Mouse (Mus musculus) embryonic facial prominence, embryonic 12.5 days (tissue): ENCODE results near the gene Fsd1. TPM values are rescaled to one million over a fixed set of nuclear protein-coding genes. Genes with fewer than 3 reads are reported as not detected.

Experiments
- ATAC-seq: fragments of 200-750 bp; cut with Nextera tagmentation; 2 replicates; pipeline ENCODE4 v1.8.0; 2017; ENCODE audit not compliant: insufficient number of reproducible peaks, insufficient read depth, low FRiP score, low TSS enrichment
- H3K27ac ChIP-seq: fragments of 300-500 bp; sonication (generic); 2 replicates; pipeline ENCODE4 v1.5.1; 2016; ENCODE audit warnings: mild to moderate bottlenecking
- H3K27me3 ChIP-seq: fragments of 300-500 bp; sonication (generic); 2 replicates; pipeline ENCODE4 v1.6.1; 2016; ENCODE audit warnings: mild to moderate bottlenecking, moderate library complexity
- H3K36me3 ChIP-seq: fragments of 300-500 bp; sonication (generic); 2 replicates; pipeline ENCODE4 v1.6.1; 2016; ENCODE audit warnings: mild to moderate bottlenecking
- H3K4me1 ChIP-seq: fragments of 300-500 bp; sonication (generic); 2 replicates; pipeline ENCODE4 v1.6.1; 2016
- H3K4me2 ChIP-seq: fragments of 300-500 bp; sonication (generic); replicated peaks from 2 replicates; pipeline ENCODE4 v1.6.1; 2016; ENCODE audit warnings: mild to moderate bottlenecking, moderate library complexity
- H3K4me3 ChIP-seq: fragments of 300-500 bp; sonication (generic); 2 replicates; pipeline ENCODE4 v1.5.1; 2016; ENCODE audit warnings: mild to moderate bottlenecking
- H3K9ac ChIP-seq: fragments of 300-500 bp; sonication (generic); 2 replicates; pipeline ENCODE4 v1.6.1; 2016; ENCODE audit warnings: mild to moderate bottlenecking, moderate library complexity
- H3K9me3 ChIP-seq: fragments of 300-500 bp; sonication (generic); 2 replicates; pipeline ENCODE4 v1.6.1; 2016; ENCODE audit warnings: mild to moderate bottlenecking, moderate library complexity
- WGBS: fragments of 180-500 bp; shearing (Covaris S2); methylation state at CpG from one replicate; pipeline ENCODE4 v1.1.7; 2016; 5-methylcytosine and 5-hydroxymethylcytosine counted together
- polyA plus RNA-seq: library from polyadenylated mRNA; unstranded; fragments of >200 nt; fragmentation: Nextera tagmentation; extraction: Ambion mirVana; gene quantifications from 2 replicates; pipeline ENCODE4 v1.2.1, GENCODE M21; 2016

Gene Fsd1
- polyA plus RNA-seq, 1 experiment from 2014 or later = 52.0 TPM

- H3K27me3 ChIP-seq = peaks cover 21% of the 10 kb centered on the region
- peak; percentile 28; the same call in 1 of the 2 replicates for ATAC-seq
- H3K4me3 ChIP-seq = peak overlapping the region; percentile 21
- no peak overlapping the region for H3K9ac ChIP-seq
- peaks cover 5% of the 10 kb centered on the region; the same call in 1 of the 2 replicates for H3K4me1 ChIP-seq
- H3K9me3 ChIP-seq = 0 out of 2 replicates have a peak, but pooled peaks cover 2% of the 10 kb centered on the region
- WGBS = 7% methylated on average over 30 of the region's 30 CpGs
- H3K27ac ChIP-seq = no peak overlapping the region
- H3K36me3 ChIP-seq = peaks cover 15% of the 10 kb centered on the region; the same call in 1 of the 2 replicates
- peak overlapping the region; percentile 31 for H3K4me2 ChIP-seq
These were observed 13.6 kb downstream of the Fsd1 start for GRCm38 (mm10) chr17:55999794-56000499.

DNA sequence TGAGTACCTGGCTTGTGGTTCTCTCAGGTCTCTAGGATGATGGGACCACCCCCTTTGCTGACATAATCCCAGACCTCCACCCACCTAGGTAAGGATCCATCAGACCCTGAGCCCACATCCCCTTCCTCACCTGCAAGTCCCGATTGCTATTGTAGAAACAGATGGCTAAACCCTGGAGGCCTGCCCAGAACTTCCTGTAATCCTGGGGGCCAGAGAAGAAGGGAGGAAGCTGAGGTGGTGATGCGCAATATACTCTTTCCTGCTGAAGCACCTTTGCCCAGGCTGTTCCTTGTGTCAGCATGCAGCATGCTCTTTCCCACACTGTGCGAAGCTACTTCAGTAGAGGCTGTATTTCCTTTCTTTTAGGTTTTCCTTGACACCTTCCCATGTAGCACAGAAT is 16.7 kb downstream of the Fsd1 start:
- H3K36me3 ChIP-seq = no peaks in the 10 kb centered on the region
- no peak overlapping the region for H3K4me2 ChIP-seq
- H3K9ac ChIP-seq = no peak overlapping the region
- no peak overlapping the region for H3K4me3 ChIP-seq
- H3K27ac ChIP-seq = no peak overlapping the region
- peaks cover 21% of the 10 kb centered on the region for H3K27me3 ChIP-seq
- peaks cover 14% of the 10 kb centered on the region for H3K4me1 ChIP-seq
- 76% methylated on average over 3 of the region's 3 CpGs for WGBS
- no peak for ATAC-seq
- H3K9me3 ChIP-seq = 0 out of 2 replicates have a peak, but pooled peaks cover 2% of the 10 kb centered on the region

DNA sequence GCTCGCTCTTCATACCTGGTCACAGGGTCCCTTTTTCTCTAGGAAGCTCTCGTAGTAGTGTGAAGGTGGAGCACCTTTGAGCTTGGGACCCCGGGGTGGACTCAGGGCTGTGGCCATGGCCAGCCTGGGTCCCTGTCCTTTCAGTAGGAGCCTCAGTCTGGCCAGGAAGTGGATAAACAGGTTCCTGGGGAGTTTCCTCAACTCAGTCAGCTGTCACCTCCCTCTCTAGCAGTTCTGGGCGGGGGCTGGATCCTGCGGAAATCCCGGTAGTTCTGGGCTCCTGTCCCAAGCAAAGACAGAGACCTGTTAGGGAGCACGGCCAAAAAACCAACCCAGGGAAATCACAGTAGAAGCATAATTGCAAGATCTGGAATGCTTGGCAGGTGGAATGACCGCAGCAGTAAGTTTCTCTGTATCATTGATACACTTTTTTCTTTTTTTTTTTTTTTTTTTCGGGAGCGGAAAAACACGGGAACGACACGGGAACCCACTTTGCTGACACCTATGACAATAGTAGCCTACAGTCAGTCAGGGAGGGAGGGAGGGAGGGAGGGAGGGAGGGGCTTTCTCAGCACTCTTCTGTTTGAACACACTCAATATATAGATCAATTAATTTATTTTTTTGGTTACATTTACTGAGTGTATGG is 19.2 kb downstream of the Fsd1 start, which contains the start of the genes Stap2 and Mpnd:
Gene Stap2 (minus strand): TSS at position 170 of the 647 bp plus-strand sequence.
Gene Mpnd (plus strand): TSS at position 297 of the 647 bp plus-strand sequence.
- no peak for ATAC-seq
- Histone ChIP-seq H3K4me3 (0 out of 2 replicates have a peak within 1 kb of the TSS, but pooled peaks have one; percentile 1), H3K36me3 (no peaks in the 10 kb centered on the region), H3K4me2 (no peak within 1 kb of the TSS; the same call in 1 of the 2 replicates), H3K27ac (no peak within 1 kb of the TSS), H3K27me3 (peaks cover 4% of the 10 kb centered on the region), H3K4me1 (peaks cover 17% of the 10 kb centered on the region), H3K9me3 (0 out of 2 replicates have a peak, but pooled peaks cover 2% of the 10 kb centered on the region), H3K9ac (no peak within 1 kb of the TSS)
- WGBS = 35% methylated on average over 13 of the region's 13 CpGs

DNA sequence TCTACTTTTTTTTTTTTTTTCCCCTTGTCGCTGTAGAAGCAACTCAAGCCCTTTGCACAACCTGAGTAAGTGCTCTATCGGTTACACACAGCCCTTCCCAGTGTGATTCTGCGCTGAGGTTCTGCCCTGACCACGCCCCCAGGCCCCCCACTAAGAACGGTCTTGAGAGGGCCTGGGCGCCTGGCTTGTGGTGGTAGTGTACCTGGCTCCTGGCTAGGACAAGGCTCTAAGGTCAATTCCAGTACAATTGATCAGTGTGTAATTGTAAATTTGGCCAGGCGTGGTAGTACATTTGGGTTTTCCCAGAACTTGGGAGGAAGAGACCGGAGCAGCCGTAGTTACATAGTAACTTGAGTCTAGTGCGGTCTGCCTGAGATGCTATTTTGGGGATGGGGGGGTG is 20.6 kb downstream of the Fsd1 start:
- H3K36me3 ChIP-seq = peaks cover 13% of the 10 kb centered on the region
- H3K9me3 ChIP-seq = no peaks in the 10 kb centered on the region
- peak overlapping the region; percentile 96; the same call in 1 of the 2 replicates for H3K27ac ChIP-seq
- H3K27me3 ChIP-seq = no peaks in the 10 kb centered on the region
- peaks cover 27% of the 10 kb centered on the region for H3K4me1 ChIP-seq
- H3K4me2 ChIP-seq = peak overlapping the region; percentile 93; the same call in 1 of the 2 replicates
- no peak for ATAC-seq
- 0 out of 2 replicates have a peak overlapping the region, but pooled peaks have one; percentile 19 for H3K9ac ChIP-seq
- 42% methylated on average over 10 of the region's 10 CpGs for WGBS
- H3K4me3 ChIP-seq = no peak overlapping the region

GRCm38 (mm10) chr17:56007444-56008355 is 21.4 kb downstream of the Fsd1 start:
- no peaks in the 10 kb centered on the region for H3K27me3 ChIP-seq
- peak overlapping the region; percentile 93 for H3K4me2 ChIP-seq
- peak overlapping the region; percentile 82 for H3K4me3 ChIP-seq
- peaks cover 19% of the 10 kb centered on the region for H3K36me3 ChIP-seq
- peak overlapping the region; percentile 96 for H3K27ac ChIP-seq
- no peak for ATAC-seq
- H3K9ac ChIP-seq = peak overlapping the region; percentile 19; the same call in 1 of the 2 replicates
- peaks cover 27% of the 10 kb centered on the region for H3K4me1 ChIP-seq
- H3K9me3 ChIP-seq = no peaks in the 10 kb centered on the region
- WGBS = 30% methylated on average over 14 of the region's 14 CpGs

- Histone ChIP-seq H3K27me3 (no peaks in the 10 kb centered on the region), H3K9me3 (no peaks in the 10 kb centered on the region), H3K9ac (peak overlapping the region; percentile 85), H3K36me3 (peaks cover 25% of the 10 kb centered on the region), H3K4me2 (peak overlapping the region; percentile 93), H3K27ac (peak overlapping the region; percentile 96), H3K4me3 (peak overlapping the region; percentile 82), H3K4me1 (peaks cover 27% of the 10 kb centered on the region)
- peak; percentile 87 for ATAC-seq
- WGBS = under 1% methylated on average over 21 of the region's 21 CpGs
These were observed 22.2 kb downstream of the Fsd1 start for GRCm38 (mm10) chr17:56008356-56009087.

- H3K27ac ChIP-seq = peak overlapping the region; percentile 96
- H3K9me3 ChIP-seq = no peaks in the 10 kb centered on the region
- WGBS = 1% methylated on average over 62 of the region's 62 CpGs
- peaks cover 33% of the 10 kb centered on the region for H3K36me3 ChIP-seq
- no peaks in the 10 kb centered on the region for H3K27me3 ChIP-seq
- H3K9ac ChIP-seq = peak overlapping the region; percentile 85
- H3K4me2 ChIP-seq = peak overlapping the region; percentile 93
- H3K4me1 ChIP-seq = peaks cover 27% of the 10 kb centered on the region
- peak; percentile 90 for ATAC-seq
- H3K4me3 ChIP-seq = peak overlapping the region; percentile 82
These were observed 23.0 kb downstream of the Fsd1 start for GRCm38 (mm10) chr17:56009088-56009961.

- no peaks in the 10 kb centered on the region for H3K9me3 ChIP-seq
- peak overlapping the region; percentile 93 for H3K4me2 ChIP-seq
- H3K9ac ChIP-seq = peak overlapping the region; percentile 85
- peaks cover 38% of the 10 kb centered on the region for H3K36me3 ChIP-seq
- H3K4me1 ChIP-seq = peaks cover 27% of the 10 kb centered on the region
- peak overlapping the region; percentile 82 for H3K4me3 ChIP-seq
- peak overlapping the region; percentile 96; the same call in 1 of the 2 replicates for H3K27ac ChIP-seq
- ATAC-seq = no peak
- 27% methylated on average over 2 of the region's 2 CpGs for WGBS
- H3K27me3 ChIP-seq = no peaks in the 10 kb centered on the region
These were observed 23.6 kb downstream of the Fsd1 start for GRCm38 (mm10) chr17:56009962-56010240.

GRCm38 (mm10) chr17:56010255-56010654 is 23.9 kb downstream of the Fsd1 start:
- no peaks in the 10 kb centered on the region for H3K27me3 ChIP-seq
- peak overlapping the region; percentile 55; the same call in 1 of the 2 replicates for H3K27ac ChIP-seq
- peak overlapping the region; percentile 82 for H3K4me3 ChIP-seq
- 61% methylated on average over 14 of the region's 14 CpGs for WGBS
- peak overlapping the region; percentile 93 for H3K4me2 ChIP-seq
- H3K9me3 ChIP-seq = no peaks in the 10 kb centered on the region
- peaks cover 27% of the 10 kb centered on the region for H3K4me1 ChIP-seq
- H3K9ac ChIP-seq = peak overlapping the region; percentile 85
- peaks cover 42% of the 10 kb centered on the region for H3K36me3 ChIP-seq
- ATAC-seq = no peak

DNA sequence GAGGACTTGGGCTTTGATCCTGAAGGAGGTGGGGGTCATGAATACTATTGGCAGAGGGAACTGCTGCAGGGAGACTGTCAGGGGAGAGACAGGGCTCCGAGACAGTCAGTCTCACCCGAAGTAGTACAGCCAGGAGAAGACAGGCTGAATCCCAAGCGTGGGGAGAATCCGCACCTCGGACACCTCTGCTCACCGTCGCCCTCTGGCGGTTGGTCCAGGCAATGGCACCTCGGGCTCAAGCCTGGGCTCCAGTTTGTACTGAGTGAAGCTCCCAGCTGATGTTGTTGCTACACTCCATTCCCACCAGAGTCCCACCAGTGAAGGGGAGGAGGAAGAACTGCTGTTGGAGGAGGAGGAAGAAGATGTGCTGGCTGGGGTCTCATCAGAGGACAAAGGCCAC is 24.4 kb downstream of the Fsd1 start:
- WGBS = 9% methylated on average over 9 of the region's 9 CpGs
- Histone ChIP-seq H3K9me3 (no peaks in the 10 kb centered on the region), H3K36me3 (peaks cover 46% of the 10 kb centered on the region), H3K27ac (no peak overlapping the region), H3K4me3 (peak overlapping the region; percentile 82), H3K4me1 (peaks cover 27% of the 10 kb centered on the region), H3K27me3 (no peaks in the 10 kb centered on the region), H3K4me2 (peak overlapping the region; percentile 93), H3K9ac (peak overlapping the region; percentile 85)
- ATAC-seq = no peak
